Mouse (Mus musculus): Measurements from ENCODE around the gene Nsun7. TPM values are rescaled to one million over a fixed set of nuclear protein-coding genes. Genes with fewer than 3 reads are reported as not detected.

The Nsun7 gene
- polyA plus RNA-seq, 1 experiment from 2014 or later: 1.3 TPM

DNA sequence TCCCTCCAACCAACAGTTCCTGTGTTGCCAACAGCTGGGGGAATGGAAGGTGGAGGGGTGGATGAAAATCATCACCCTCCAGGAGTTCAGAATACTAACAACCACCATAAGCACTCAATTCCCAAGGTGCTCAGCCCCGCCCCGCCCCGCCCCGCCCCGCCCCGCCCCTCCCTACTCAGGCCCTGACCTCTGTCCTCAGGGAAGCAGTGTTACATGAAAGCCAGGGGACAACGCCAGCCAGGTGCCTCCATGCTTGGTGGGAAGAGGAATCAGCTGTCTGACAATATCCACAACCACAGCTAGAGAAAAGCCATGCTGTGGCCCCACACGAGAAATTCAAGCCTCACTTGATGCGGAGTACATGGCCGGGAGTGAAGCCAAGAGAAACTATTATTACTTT, 82.2 kb downstream of the Nsun7 start:
- Histone ChIP-seq H3K9me3 (no peaks in the 10 kb centered on the region), H3K36me3 (no peaks in the 10 kb centered on the region), H3K9ac (no peak overlapping the region), H3K4me3 (no peak overlapping the region), H3K4me1 (replicated peaks) (peaks cover 58% of the 10 kb centered on the region), H3K4me2 (no peak overlapping the region), H3K27me3 (no peaks in the 10 kb centered on the region), H3K27ac (replicated peaks) (peak overlapping the region; percentile 86)
- WGBS: 29% methylated on average over 9 of the region's 10 CpGs
- ATAC-seq (ENCODE audit: low read depth): no peak

DNA sequence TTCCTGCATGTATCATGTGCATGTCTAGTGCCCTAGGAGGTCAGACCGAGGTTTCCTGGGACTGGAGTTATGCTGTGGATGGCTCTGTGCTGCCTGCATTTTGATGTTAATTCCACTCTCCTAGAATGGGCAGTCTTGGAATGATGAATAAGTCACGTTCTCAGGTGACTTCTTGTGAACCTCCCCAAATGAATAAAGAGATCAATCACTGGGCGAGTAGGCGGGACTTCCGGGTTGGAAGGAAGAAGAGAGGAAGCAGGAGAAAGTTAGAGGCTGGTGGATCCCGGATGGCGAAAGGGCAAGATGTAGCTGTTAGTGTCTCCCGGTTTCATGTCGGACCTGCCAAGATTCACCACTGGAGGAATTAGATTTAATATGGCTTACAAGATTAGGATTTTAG, 82.6 kb downstream of the Nsun7 start:
- Histone ChIP-seq H3K9ac (no peak overlapping the region), H3K9me3 (no peaks in the 10 kb centered on the region), H3K4me3 (no peak overlapping the region), H3K4me1 (replicated peaks) (peaks cover 53% of the 10 kb centered on the region), H3K27ac (replicated peaks) (no peak overlapping the region), H3K36me3 (no peaks in the 10 kb centered on the region), H3K27me3 (no peaks in the 10 kb centered on the region), H3K4me2 (no peak overlapping the region)
- no peak for ATAC-seq (ENCODE audit: low read depth)
- whole genome bisulfite sequencing: 58% methylated on average over 9 of the region's 9 CpGs

DNA sequence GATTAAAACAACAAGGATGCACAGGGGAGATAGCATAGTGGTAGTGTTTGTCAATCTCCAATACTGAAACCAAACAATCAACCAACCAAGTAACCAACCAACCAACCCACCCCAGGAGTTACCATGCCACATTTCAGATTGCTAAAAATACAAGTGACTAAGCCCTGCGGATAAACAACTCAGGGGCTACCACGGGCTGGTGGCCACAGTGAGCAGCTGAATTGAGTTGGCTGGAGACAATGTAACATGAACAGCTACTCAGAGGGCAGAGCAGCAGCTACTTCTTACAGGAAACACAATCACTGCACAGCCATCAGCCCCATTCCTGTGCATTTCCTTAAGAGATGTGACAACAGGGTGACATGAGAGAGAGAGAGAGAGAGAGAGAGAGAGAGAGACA, 84.5 kb downstream of the Nsun7 start:
- no peaks in the 10 kb centered on the region for H3K9me3 ChIP-seq
- no peak overlapping the region for H3K4me3 ChIP-seq
- H3K36me3 ChIP-seq: no peaks in the 10 kb centered on the region
- 83% methylated on average over 2 of the region's 2 CpGs for WGBS
- H3K27ac ChIP-seq (replicated peaks): no peak overlapping the region
- H3K4me2 ChIP-seq: no peak overlapping the region
- H3K4me1 ChIP-seq (replicated peaks): peaks cover 41% of the 10 kb centered on the region
- H3K27me3 ChIP-seq: no peaks in the 10 kb centered on the region
- no peak overlapping the region for H3K9ac ChIP-seq
- ATAC-seq (ENCODE audit: low read depth): no peak

DNA sequence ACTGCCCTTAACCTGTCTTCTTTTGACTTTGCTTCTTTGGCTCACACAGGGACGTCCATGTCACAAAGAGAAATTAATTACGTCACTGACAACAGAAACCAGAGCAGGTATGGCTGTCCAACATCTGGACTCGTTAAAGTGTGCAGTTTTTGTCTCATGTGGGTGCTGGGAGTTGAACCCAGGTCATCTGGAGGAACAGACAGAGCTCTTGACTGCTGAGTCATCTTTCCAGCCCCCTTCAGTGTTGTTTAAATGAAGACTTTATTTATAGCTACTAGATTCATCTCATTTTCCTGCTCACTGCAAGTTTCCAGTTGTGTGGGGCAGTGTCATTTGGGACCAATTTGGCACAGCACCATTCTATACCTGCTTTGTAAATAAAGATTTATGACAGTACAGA, 85.4 kb downstream of the Nsun7 start:
- no peaks in the 10 kb centered on the region for H3K27me3 ChIP-seq
- no peak for ATAC-seq (ENCODE audit: low read depth)
- H3K4me2 ChIP-seq: no peak overlapping the region
- WGBS: 51% methylated on average over 3 of the region's 3 CpGs
- H3K4me3 ChIP-seq: no peak overlapping the region
- H3K27ac ChIP-seq (replicated peaks): 0 out of 2 replicates have a peak overlapping the region, but pooled peaks have one; percentile 23
- no peaks in the 10 kb centered on the region for H3K9me3 ChIP-seq
- peaks cover 33% of the 10 kb centered on the region for H3K4me1 ChIP-seq (replicated peaks)
- H3K9ac ChIP-seq: no peak overlapping the region
- no peaks in the 10 kb centered on the region for H3K36me3 ChIP-seq

DNA sequence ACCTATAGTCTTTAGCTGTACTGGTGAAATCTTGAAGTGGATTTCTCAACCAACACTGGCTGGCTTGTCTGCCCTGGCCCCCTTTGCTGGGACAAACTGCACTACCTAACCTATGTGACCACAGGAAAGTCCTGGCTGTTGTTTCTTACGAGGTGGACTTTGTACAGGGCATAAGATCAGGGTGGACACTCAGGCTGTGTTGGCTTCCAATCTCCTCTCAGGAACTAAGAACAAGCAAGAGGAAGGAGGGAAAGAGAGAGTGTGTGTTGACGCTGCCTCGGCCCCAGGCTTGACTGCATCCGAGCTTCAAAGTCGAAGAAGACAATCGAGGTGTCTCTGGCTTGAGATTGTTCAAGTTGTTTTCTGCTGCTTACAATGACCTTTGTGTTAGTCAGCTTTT, 87.1 kb downstream of the Nsun7 start:
- H3K36me3 ChIP-seq: no peaks in the 10 kb centered on the region
- WGBS: 89% methylated on average over 6 of the region's 6 CpGs
- no peaks in the 10 kb centered on the region for H3K9me3 ChIP-seq
- no peak overlapping the region for H3K27ac ChIP-seq (replicated peaks)
- H3K27me3 ChIP-seq: no peaks in the 10 kb centered on the region
- ATAC-seq (ENCODE audit: low read depth): no peak
- H3K4me3 ChIP-seq: no peak overlapping the region
- no peak overlapping the region for H3K4me2 ChIP-seq
- H3K9ac ChIP-seq: no peak overlapping the region
- peaks cover 28% of the 10 kb centered on the region for H3K4me1 ChIP-seq (replicated peaks)

Other genes with a start within 250 kb of the Nsun7 start
- 1.5 and 2.5 TPM in 2 replicates for gene Rbm47, start 86.8 kb upstream of the Nsun7 start, polyA plus RNA-seq (2015; fragmentation: Nextera tagmentation; extraction: Ambion mirVana)

Measured in neural tube, embryonic 13.5 days (tissue).